Mouse (Mus musculus) right cerebral cortex, postnatal 10 days (tissue): ENCODE results near the gene Vgll4.
A peak's percentile ranks its signal among the peaks of the same experiment; 100 is the strongest.
"Not testable (repeated sequence)": the region's sequence is repeated elsewhere in the genome, so short reads cannot be mapped to it uniquely, and the experiment has no call there.

Source experiments
- DNase-seq, 2 experiments: peaks; one replicate each; pipeline ENCODE4 v3.0.0; 2021; ENCODE audit warnings: low spot score in 2 of 2

Gene Vgll4

GRCm38 (mm10) chr6:114893427-114894209 is 76.2 kb downstream of the Vgll4 start:
- peak; percentile 82 for DNase-seq

- peak; percentile 86 to 93 for DNase-seq
These were observed 77.4 kb downstream of the Vgll4 start for GRCm38 (mm10) chr6:114892363-114892762.

- no peak for DNase-seq
These were observed 78.0 kb downstream of the Vgll4 start for GRCm38 (mm10) chr6:114891771-114892170.

- DNase-seq, result no peak
These were observed 78.5 kb downstream of the Vgll4 start for GRCm38 (mm10) chr6:114891272-114891671.

GRCm38 (mm10) chr6:114890411-114891115 is 79.2 kb downstream of the Vgll4 start:
- DNase-seq, result peak; percentile 91 to 93

- not testable (repeated sequence) for DNase-seq
These were observed 79.8 kb downstream of the Vgll4 start for GRCm38 (mm10) chr6:114889971-114890370.

GRCm38 (mm10) chr6:114888922-114889321 is 80.9 kb downstream of the Vgll4 start:
- peak; percentile 75 to 80 for DNase-seq

GRCm38 (mm10) chr6:114886504-114887361 is 83.1 kb downstream of the Vgll4 start:
- no peak for DNase-seq

- DNase-seq, result no peak
These were observed 83.8 kb downstream of the Vgll4 start for GRCm38 (mm10) chr6:114886012-114886411.

- DNase-seq, result no peak
These were observed 84.7 kb downstream of the Vgll4 start for GRCm38 (mm10) chr6:114885129-114885528.

GRCm38 (mm10) chr6:114883261-114883740 is 86.5 kb downstream of the Vgll4 start:
- peak; percentile 87 to 91 for DNase-seq

GRCm38 (mm10) chr6:114882675-114883074 is 87.1 kb downstream of the Vgll4 start:
- DNase-seq, result no peak

- DNase-seq, result no peak
These were observed 87.6 kb downstream of the Vgll4 start for GRCm38 (mm10) chr6:114882212-114882611.

GRCm38 (mm10) chr6:114880798-114881197 is 89.0 kb downstream of the Vgll4 start:
- no peak for DNase-seq

- peak in 1 of 2 experiments; percentile 47 for DNase-seq
These were observed 90.8 kb downstream of the Vgll4 start for GRCm38 (mm10) chr6:114878841-114879520.

GRCm38 (mm10) chr6:114876546-114876945 is 93.2 kb downstream of the Vgll4 start:
- DNase-seq, result no peak

GRCm38 (mm10) chr6:114876033-114876432 is 93.8 kb downstream of the Vgll4 start:
- no peak for DNase-seq

- DNase-seq, result peak; percentile 93 to 94
These were observed 94.7 kb downstream of the Vgll4 start for GRCm38 (mm10) chr6:114875018-114875558.

GRCm38 (mm10) chr6:114874138-114874928 is 95.5 kb downstream of the Vgll4 start:
- peak in 1 of 2 experiments; percentile 32 for DNase-seq

GRCm38 (mm10) chr6:114873808-114874137 is 96.0 kb downstream of the Vgll4 start:
- no peak for DNase-seq
